Mouse (Mus musculus): Measurements from ENCODE around the gene Naaladl1. TPM values are rescaled to one million over a fixed set of nuclear protein-coding genes. Genes with fewer than 3 reads are reported as not detected.
A peak's percentile ranks its signal among the peaks of the same experiment; 100 is the strongest.

Naaladl1 gene
- polyA plus RNA-seq, 1 experiment: 0.11 TPM

- Histone ChIP-seq H3K4me2 (ENCODE audit: low read depth) (no peak overlapping the region), H3K36me3 (ENCODE audit: control insufficient read depth, insufficient read depth) (no peaks in the 10 kb centered on the region), H3K27me3 (ENCODE audit: control insufficient read depth, insufficient read depth, insufficient read length) (peaks cover 31% of the 10 kb centered on the region), H3ac (ENCODE audit: control insufficient read depth, insufficient read length) (no peak overlapping the region), H3K79me2 (ENCODE audit: control insufficient read depth, insufficient read depth) (no peaks in the 10 kb centered on the region), H3K4me3 (no peak overlapping the region)
- TF ChIP-seq MAX (IDR thresholded peaks at IDR 0.05; ENCODE audit: low read depth): no peak
- TF ChIP-seq USF1 (IDR thresholded peaks at IDR 0.05; ENCODE audit: low read depth): no peak
- TF ChIP-seq REST (IDR thresholded peaks at IDR 0.05; ENCODE audit: insufficient read depth, insufficient read length): no peak
- TF ChIP-seq TCF3 (IDR thresholded peaks at IDR 0.05; ENCODE audit: insufficient read length, low read depth): no peak
- no peak for TF ChIP-seq SRF (IDR thresholded peaks at IDR 0.05; ENCODE audit: control insufficient read depth, insufficient read length, low read depth)
- TF ChIP-seq MYOG (IDR thresholded peaks at IDR 0.05; ENCODE audit: control insufficient read depth in 1 of 3, insufficient read depth in 1 of 3, insufficient read length in 2 of 3, low read depth in 2 of 3): no peak
- TF ChIP-seq CEBPB (IDR thresholded peaks at IDR 0.05; ENCODE audit: insufficient read depth, poor library complexity, severe bottlenecking): no peak
- no peak for TF ChIP-seq MYOD1 (IDR thresholded peaks at IDR 0.05; ENCODE audit: control insufficient read depth in 1 of 3, insufficient read length in 2 of 3, low read depth in 2 of 3)
Observed at GRCm38 (mm10) chr19:6157220-6157619, 51.6 kb downstream of the Naaladl1 start.

GRCm38 (mm10) chr19:6163872-6164547 is 58.4 kb downstream of the Naaladl1 start:
- H3K27me3 ChIP-seq (ENCODE audit: control insufficient read depth, insufficient read depth, insufficient read length): no peaks in the 10 kb centered on the region
- H3K4me3 ChIP-seq: no peak overlapping the region
- H3ac ChIP-seq (ENCODE audit: control insufficient read depth, insufficient read length): no peak overlapping the region
- H3K36me3 ChIP-seq (ENCODE audit: control insufficient read depth, insufficient read depth): no peaks in the 10 kb centered on the region
- peak overlapping the region; percentile 12 for H3K4me2 ChIP-seq (ENCODE audit: low read depth)
- H3K79me2 ChIP-seq (ENCODE audit: control insufficient read depth, insufficient read depth): no peaks in the 10 kb centered on the region
- TF ChIP-seq TCF3 (IDR thresholded peaks at IDR 0.05; ENCODE audit: insufficient read length, low read depth) (no peak), REST (IDR thresholded peaks at IDR 0.05; ENCODE audit: insufficient read depth, insufficient read length) (no peak), SRF (IDR thresholded peaks at IDR 0.05; ENCODE audit: control insufficient read depth, insufficient read length, low read depth) (no peak), CEBPB (IDR thresholded peaks at IDR 0.05; ENCODE audit: insufficient read depth, poor library complexity, severe bottlenecking) (no peak), MYOG (IDR thresholded peaks at IDR 0.05; ENCODE audit: control insufficient read depth in 1 of 3, insufficient read depth in 1 of 3, insufficient read length in 2 of 3, low read depth in 2 of 3) (no peak), POLR2AphosphoS2 (IDR thresholded peaks at IDR 0.05; ENCODE audit: insufficient read length, low read depth) (no peak), MAX (IDR thresholded peaks at IDR 0.05; ENCODE audit: low read depth) (no peak), MYOD1 (IDR thresholded peaks at IDR 0.05; ENCODE audit: control insufficient read depth in 1 of 3, insufficient read length in 2 of 3, low read depth in 2 of 3) (no peak)

Other genes starting within 250 kb of the Naaladl1 start
- gene Frmd8, start 230.5 kb upstream of the Naaladl1 start, polyA plus RNA-seq (2012; fragmentation: generic; extraction: Trizol): 22.3 TPM
- 5.2 TPM for gene Slc25a45, start 228.0 kb upstream of the Naaladl1 start, polyA plus RNA-seq (2012; fragmentation: generic; extraction: Trizol)
- gene Tigd3, start 211.6 kb upstream of the Naaladl1 start, polyA plus RNA-seq (2012; fragmentation: generic; extraction: Trizol): 0.31 TPM
- gene Dpf2, start 192.8 kb upstream of the Naaladl1 start, polyA plus RNA-seq (2012; fragmentation: generic; extraction: Trizol): 78.5 TPM
- 16.2 TPM for gene Cdc42ep2, start 181.0 kb upstream of the Naaladl1 start, polyA plus RNA-seq (2012; fragmentation: generic; extraction: Trizol)
- gene Pola2, start 141.6 kb upstream of the Naaladl1 start, polyA plus RNA-seq (2012; fragmentation: generic; extraction: Trizol): 11.9 TPM
- gene Slc22a20, start 119.6 kb upstream of the Naaladl1 start, polyA plus RNA-seq (2012; fragmentation: generic; extraction: Trizol): not detected
- 110 TPM for gene Capn1, start 89.9 kb upstream of the Naaladl1 start, polyA plus RNA-seq (2012; fragmentation: generic; extraction: Trizol)
- gene Syvn1, start 59.2 kb upstream of the Naaladl1 start, polyA plus RNA-seq (2012; fragmentation: generic; extraction: Trizol): 24.3 TPM
- 43.0 TPM for gene Mrpl49, start 48.0 kb upstream of the Naaladl1 start, polyA plus RNA-seq (2012; fragmentation: generic; extraction: Trizol)
- gene Fau, start 47.9 kb upstream of the Naaladl1 start, polyA plus RNA-seq (2012; fragmentation: generic; extraction: Trizol): 2,772 TPM
- 44.3 TPM for gene Znhit2, start 44.6 kb upstream of the Naaladl1 start, polyA plus RNA-seq (2012; fragmentation: generic; extraction: Trizol)
- 37.1 TPM for gene Tm7sf2, start 37.4 kb upstream of the Naaladl1 start, polyA plus RNA-seq (2012; fragmentation: generic; extraction: Trizol)
- gene Vps51, start 28.6 kb upstream of the Naaladl1 start, polyA plus RNA-seq (2012; fragmentation: generic; extraction: Trizol): 49.1 TPM
- 0.13 TPM for gene Tmem262, start 25.7 kb upstream of the Naaladl1 start, polyA plus RNA-seq (2012; fragmentation: generic; extraction: Trizol)
- 0.26 TPM for gene Gm28374, start 23.5 kb upstream of the Naaladl1 start, polyA plus RNA-seq (2012; fragmentation: generic; extraction: Trizol)
- 68.5 TPM for gene Zfpl1, start 20.8 kb upstream of the Naaladl1 start, polyA plus RNA-seq (2012; fragmentation: generic; extraction: Trizol)
- gene Cdca5, start 20.8 kb upstream of the Naaladl1 start, polyA plus RNA-seq (2012; fragmentation: generic; extraction: Trizol): 7.7 TPM
- gene AC131692.1, start 11.4 kb upstream of the Naaladl1 start, polyA plus RNA-seq (2012; fragmentation: generic; extraction: Trizol): 0.07 TPM
- gene Sac3d1, start 12.9 kb downstream of the Naaladl1 start, polyA plus RNA-seq (2012; fragmentation: generic; extraction: Trizol): 27.5 TPM
- gene Snx15, start 22.5 kb downstream of the Naaladl1 start, polyA plus RNA-seq (2012; fragmentation: generic; extraction: Trizol): 18.5 TPM
- gene Batf2, start 35.2 kb downstream of the Naaladl1 start, polyA plus RNA-seq (2012; fragmentation: generic; extraction: Trizol): 0.05 TPM
- gene Arl2, start 35.8 kb downstream of the Naaladl1 start, polyA plus RNA-seq (2012; fragmentation: generic; extraction: Trizol): 110 TPM
- gene Majin, start 78.6 kb downstream of the Naaladl1 start, polyA plus RNA-seq (2012; fragmentation: generic; extraction: Trizol): not detected
- 0.40 TPM for gene Gpha2, start 120.6 kb downstream of the Naaladl1 start, polyA plus RNA-seq (2012; fragmentation: generic; extraction: Trizol)
- gene Ppp2r5b, start 130.1 kb downstream of the Naaladl1 start, polyA plus RNA-seq (2012; fragmentation: generic; extraction: Trizol): 51.4 TPM
- gene Atg2a, start 135.9 kb downstream of the Naaladl1 start, polyA plus RNA-seq (2012; fragmentation: generic; extraction: Trizol): 15.2 TPM
- 433 TPM for gene Ehd1, start 170.9 kb downstream of the Naaladl1 start, polyA plus RNA-seq (2012; fragmentation: generic; extraction: Trizol)
- 10.0 TPM for gene Cdc42bpg, start 200.7 kb downstream of the Naaladl1 start, polyA plus RNA-seq (2012; fragmentation: generic; extraction: Trizol)
- 37.2 TPM for gene Men1, start 229.2 kb downstream of the Naaladl1 start, polyA plus RNA-seq (2012; fragmentation: generic; extraction: Trizol)
- 10.0 TPM for gene Map4k2, start 235.4 kb downstream of the Naaladl1 start, polyA plus RNA-seq (2012; fragmentation: generic; extraction: Trizol)